Mouse (Mus musculus): ENCODE measurements around the gene Ints7. TPM values are rescaled to one million over a fixed set of nuclear protein-coding genes. Genes with fewer than 3 reads are reported as not detected.

Ints7 gene
- polyA plus RNA-seq, 1 experiment, result 16.0 TPM

DNA sequence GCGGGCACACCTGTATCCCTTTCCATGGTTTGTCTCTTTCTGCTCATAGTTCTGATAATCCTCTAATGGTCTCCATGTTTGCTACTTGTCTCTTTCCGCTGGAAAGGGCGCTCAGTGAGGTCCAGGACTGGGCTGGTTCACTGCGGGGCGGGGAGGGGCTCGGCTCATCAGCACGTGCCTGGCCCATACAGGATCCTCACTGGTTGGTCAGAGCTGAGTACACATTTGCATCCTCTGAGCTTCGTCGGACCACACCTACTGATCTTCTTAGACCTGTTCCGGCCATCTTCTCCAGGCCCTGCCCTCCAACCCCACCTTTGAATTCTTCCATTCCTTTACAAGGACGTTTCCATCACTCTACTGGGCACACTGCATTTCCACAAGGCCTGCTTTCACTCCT is 90.9 kb downstream of the Ints7 start:
- WGBS, result 80% methylated on average over 11 of the region's 11 CpGs
- no peak for DNase-seq (ENCODE audit: low read depth, low spot score)

DNA sequence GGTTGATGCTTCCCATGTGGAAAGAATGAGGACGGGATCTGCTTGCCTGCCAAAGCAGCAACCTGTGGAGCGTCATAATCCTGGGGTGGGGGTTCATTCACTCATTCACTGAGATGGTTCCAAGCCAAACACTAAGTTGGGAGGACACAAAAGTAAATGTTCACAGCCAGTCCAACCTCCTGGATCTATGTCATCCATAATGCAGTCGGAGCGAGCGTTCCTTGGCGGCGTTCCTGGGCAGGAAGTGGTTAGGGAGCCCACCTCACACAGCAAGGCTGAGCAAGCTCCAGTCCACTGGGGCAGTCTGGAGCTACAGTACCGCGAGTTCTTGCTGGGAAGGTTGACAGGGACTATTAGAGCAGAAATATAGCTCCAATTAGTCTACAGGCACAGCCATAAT is 92.6 kb downstream of the Ints7 start:
- DNase-seq (ENCODE audit: low read depth, low spot score), result no peak

More for the DNA sequence above, 92.6 kb downstream of the Ints7 start:
- 74% methylated on average over 9 of the region's 9 CpGs for WGBS

Other genes with a start within 250 kb of the Ints7 start
- gene Tmem206, start 249.7 kb upstream of the Ints7 start, polyA plus RNA-seq (2012; rRNA removed), result 3.3 and 3.8 TPM in 2 replicates
- 44.2 and 48.3 TPM in 2 replicates for gene Ppp2r5a, start 172.4 kb upstream of the Ints7 start, polyA plus RNA-seq (2012; rRNA removed)
- 2.6 and 4.1 TPM in 2 replicates for gene Dtl, start 92 bp upstream of the Ints7 start, polyA plus RNA-seq (2012; rRNA removed)
- gene Lpgat1, start 142.2 kb downstream of the Ints7 start, polyA plus RNA-seq (2012; rRNA removed), result 10.3 and 26.6 TPM in 2 replicates
- 9.6 and 10.8 TPM in 2 replicates for gene Nek2, start 245.8 kb downstream of the Ints7 start, polyA plus RNA-seq (2012; rRNA removed)

All from large intestine, adult 2 months (tissue).